Mouse (Mus musculus) midbrain, embryonic 14.5 days (tissue): Measurements from ENCODE around the gene Rmi1. TPM values are rescaled to one million over a fixed set of nuclear protein-coding genes. Genes with fewer than 3 reads are reported as not detected.
"Not testable (repeated sequence)": the region's sequence is repeated elsewhere in the genome, so short reads cannot be mapped to it uniquely, and the experiment has no call there.

Source experiments
- ATAC-seq: fragments of 200-750 bp; cut with Nextera tagmentation; 2 replicates; pipeline ENCODE4 v1.8.0; 2017; ENCODE audit warnings: moderate number of reproducible peaks, moderate library complexity; ENCODE audit not compliant: low FRiP score, low TSS enrichment
- DNase-seq: peaks from one replicate; pipeline ENCODE4 v3.0.0-alpha.2; 2015
- H3K27ac ChIP-seq: fragments of 300-500 bp; sonication (generic); replicated peaks from 2 replicates; pipeline ENCODE4 v1.5.1; 2014; ENCODE audit warnings: mild to moderate bottlenecking, low read depth, low read length, moderate library complexity
- H3K27me3 ChIP-seq: fragments of 300-500 bp; sonication (generic); 2 replicates; pipeline ENCODE4 v1.6.1; 2014; ENCODE audit warnings: low read length, control low read depth, mixed read lengths; ENCODE audit not compliant: control insufficient read depth, insufficient read depth
- H3K36me3 ChIP-seq: fragments of 300-500 bp; sonication (generic); 2 replicates; pipeline ENCODE4 v1.6.1; 2014; ENCODE audit warnings: low read length, control low read depth; ENCODE audit not compliant: control insufficient read depth, insufficient read depth
- H3K4me1 ChIP-seq: fragments of 300-500 bp; sonication (generic); 2 replicates; pipeline ENCODE4 v1.6.1; 2014; ENCODE audit warnings: mild to moderate bottlenecking, antibody characterized with exemption, low read length, control low read depth; ENCODE audit not compliant: control insufficient read depth, insufficient read depth
- H3K4me2 ChIP-seq: fragments of 300-500 bp; sonication (generic); 2 replicates; pipeline ENCODE4 v1.6.1; 2014; ENCODE audit warnings: mild to moderate bottlenecking, low read length, moderate library complexity
- H3K4me3 ChIP-seq: fragments of 300-500 bp; sonication (generic); replicated peaks from 2 replicates; pipeline ENCODE4 v1.5.1; 2014; ENCODE audit warnings: low read depth, low read length
- H3K9ac ChIP-seq: fragments of 300-500 bp; sonication (generic); replicated peaks from 2 replicates; pipeline ENCODE4 v1.6.1; 2014; ENCODE audit warnings: mild to moderate bottlenecking, low read length, moderate library complexity
- H3K9me3 ChIP-seq: fragments of 300-500 bp; sonication (generic); 2 replicates; pipeline ENCODE4 v1.6.1; 2016; ENCODE audit warnings: low read length, control low read depth, mixed read lengths; ENCODE audit not compliant: control insufficient read depth
- WGBS: fragments of 180-500 bp; shearing (Covaris S2); extraction: QIAGEN DNeasy Blood & Tissue Kit; methylation state at CpG from one replicate; pipeline ENCODE4 v1.1.7; 2014; 5-methylcytosine and 5-hydroxymethylcytosine counted together
- polyA plus RNA-seq: library from polyadenylated mRNA; unstranded; fragments of >200 nt; fragmentation: Nextera tagmentation; extraction: Ambion mirVana; gene quantifications from 2 replicates; pipeline ENCODE4 v1.2.1, GENCODE M21; 2014

Rmi1 gene
- polyA plus RNA-seq, 1 experiment from 2014 or later = 26.0 TPM

- no peak overlapping the region for H3K27ac ChIP-seq
- no peaks in the 10 kb centered on the region for H3K9me3 ChIP-seq
- no peaks in the 10 kb centered on the region for H3K4me1 ChIP-seq
- H3K4me3 ChIP-seq = no peak overlapping the region
- no peak overlapping the region for H3K9ac ChIP-seq
- ATAC-seq (no peak), DNase-seq (no peak)
- WGBS = 68% methylated on average over 7 of the region's 7 CpGs
- no peak overlapping the region for H3K4me2 ChIP-seq
- no peaks in the 10 kb centered on the region for H3K36me3 ChIP-seq
- no peaks in the 10 kb centered on the region for H3K27me3 ChIP-seq
Measured at GRCm38 (mm10) chr13:58443787-58444186, 41.7 kb downstream of the Rmi1 start.

GRCm38 (mm10) chr13:58446541-58446940 is 44.5 kb downstream of the Rmi1 start:
- Histone ChIP-seq H3K9me3 (no peaks in the 10 kb centered on the region), H3K27me3 (no peaks in the 10 kb centered on the region), H3K4me2 (no peak overlapping the region), H3K4me1 (0 out of 2 replicates have a peak, but pooled peaks cover 11% of the 10 kb centered on the region), H3K36me3 (no peaks in the 10 kb centered on the region), H3K4me3 (no peak overlapping the region), H3K9ac (no peak overlapping the region), H3K27ac (no peak overlapping the region)
- 76% methylated on average over 2 of the region's 2 CpGs for WGBS
- no peak for ATAC-seq
- DNase-seq = no peak

GRCm38 (mm10) chr13:58450459-58451182 is 48.6 kb downstream of the Rmi1 start:
- no peaks in the 10 kb centered on the region for H3K36me3 ChIP-seq
- peaks cover 29% of the 10 kb centered on the region for H3K27me3 ChIP-seq
- ATAC-seq (no peak), DNase-seq (peak; percentile 50)
- H3K4me2 ChIP-seq = 0 out of 2 replicates have a peak overlapping the region, but pooled peaks have one; percentile 11
- H3K9me3 ChIP-seq = no peaks in the 10 kb centered on the region
- no peak overlapping the region for H3K27ac ChIP-seq
- 31% methylated on average over 22 of the region's 22 CpGs for whole genome bisulfite sequencing
- H3K4me3 ChIP-seq = no peak overlapping the region
- 0 out of 2 replicates have a peak, but pooled peaks cover 15% of the 10 kb centered on the region for H3K4me1 ChIP-seq
- no peak overlapping the region for H3K9ac ChIP-seq

DNA sequence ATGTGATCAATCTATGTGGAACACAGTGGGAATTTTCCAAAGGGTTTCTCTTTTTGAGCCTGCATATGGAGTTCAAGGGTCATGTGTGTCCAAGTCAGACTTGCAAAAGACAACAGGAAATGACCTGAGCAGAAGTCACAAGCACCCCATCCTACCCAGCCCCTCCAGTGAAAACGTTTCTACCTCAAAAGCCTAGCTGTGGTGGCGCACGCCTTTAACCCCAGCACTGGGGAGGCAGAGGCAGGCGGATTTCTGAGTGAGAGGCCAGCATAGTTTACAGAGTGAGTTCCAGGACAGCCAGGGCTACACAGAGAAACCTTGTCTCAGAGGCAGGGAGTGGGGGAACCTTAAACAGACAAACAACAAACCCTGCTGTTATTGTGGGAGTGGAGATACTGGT is 50.2 kb downstream of the Rmi1 start:
- WGBS = 72% methylated on average over 4 of the region's 4 CpGs

GRCm38 (mm10) chr13:58452651-58453413 is 50.8 kb downstream of the Rmi1 start:
- H3K27me3 ChIP-seq = peaks cover 29% of the 10 kb centered on the region
- H3K4me2 ChIP-seq = peak overlapping the region; percentile 33
- DNase-seq (no peak), ATAC-seq (no peak)
- 0 out of 2 replicates have a peak, but pooled peaks cover 15% of the 10 kb centered on the region for H3K4me1 ChIP-seq
- no peaks in the 10 kb centered on the region for H3K36me3 ChIP-seq
- no peak overlapping the region for H3K4me3 ChIP-seq
- WGBS = 20% methylated on average over 32 of the region's 32 CpGs
- H3K27ac ChIP-seq = no peak overlapping the region
- no peak overlapping the region for H3K9ac ChIP-seq
- H3K9me3 ChIP-seq = no peaks in the 10 kb centered on the region

More for the DNA sequence above, 50.2 kb downstream of the Rmi1 start:
- H3K27ac ChIP-seq = no peak overlapping the region
- H3K27me3 ChIP-seq = peaks cover 29% of the 10 kb centered on the region
- 0 out of 2 replicates have a peak, but pooled peaks cover 15% of the 10 kb centered on the region for H3K4me1 ChIP-seq
- ATAC-seq (no peak), DNase-seq (no peak)
- H3K4me3 ChIP-seq = no peak overlapping the region
- H3K9ac ChIP-seq = no peak overlapping the region
- H3K4me2 ChIP-seq = no peak overlapping the region
- no peaks in the 10 kb centered on the region for H3K9me3 ChIP-seq
- H3K36me3 ChIP-seq = no peaks in the 10 kb centered on the region

DNA sequence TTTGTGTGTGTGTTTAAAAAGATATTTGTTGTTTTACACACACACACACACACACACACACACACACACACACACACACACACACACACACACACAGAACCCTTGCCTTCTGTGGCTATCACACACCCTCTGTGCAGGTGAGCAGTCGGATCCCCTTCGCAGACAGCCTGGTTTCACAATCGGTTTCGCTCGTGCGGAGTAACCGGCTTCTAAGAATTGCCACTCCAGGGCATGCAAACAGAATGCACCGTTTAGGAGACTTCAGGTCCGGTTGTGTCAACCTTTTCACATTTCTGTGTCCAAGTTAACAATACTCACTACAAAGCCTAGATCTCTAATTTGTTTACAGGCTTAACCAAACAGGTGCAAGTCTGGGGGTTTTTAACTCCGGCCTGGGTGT is 51.5 kb downstream of the Rmi1 start:
- DNase-seq (no peak), ATAC-seq (no peak)
- H3K4me3 ChIP-seq = no peak overlapping the region
- no peak overlapping the region for H3K27ac ChIP-seq
- H3K4me1 ChIP-seq = 0 out of 2 replicates have a peak, but pooled peaks cover 15% of the 10 kb centered on the region
- WGBS = 43% methylated on average over 10 of the region's 10 CpGs
- H3K27me3 ChIP-seq = peaks cover 29% of the 10 kb centered on the region
- H3K36me3 ChIP-seq = no peaks in the 10 kb centered on the region
- H3K9ac ChIP-seq = no peak overlapping the region
- H3K9me3 ChIP-seq = no peaks in the 10 kb centered on the region
- H3K4me2 ChIP-seq = no peak overlapping the region

DNA sequence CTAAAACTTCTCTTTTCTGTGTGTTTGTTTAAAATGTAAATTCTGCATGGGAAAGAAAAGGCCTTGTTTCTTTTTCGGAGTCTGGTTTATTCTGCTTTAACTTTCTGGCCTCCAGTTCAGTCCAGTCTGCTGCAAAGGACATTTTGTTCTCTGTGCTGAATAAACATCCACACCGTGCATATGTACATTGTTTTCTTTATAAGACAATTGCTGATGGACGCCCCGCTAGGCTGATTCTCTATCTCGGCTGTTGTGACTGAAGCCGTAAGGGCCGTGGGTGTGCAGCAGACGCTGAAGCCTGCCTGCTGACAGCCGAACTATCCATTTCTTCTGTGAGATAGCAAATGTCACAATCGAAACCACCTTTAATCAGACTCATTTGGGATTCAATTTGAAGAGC is 54.5 kb downstream of the Rmi1 start:
- no peak overlapping the region for H3K4me2 ChIP-seq
- no peak overlapping the region for H3K9ac ChIP-seq
- 53% methylated on average over 10 of the region's 10 CpGs for WGBS
- ATAC-seq (no peak), DNase-seq (no peak)
- 0 out of 2 replicates have a peak, but pooled peaks cover 4% of the 10 kb centered on the region for H3K4me1 ChIP-seq
- no peaks in the 10 kb centered on the region for H3K9me3 ChIP-seq
- no peak overlapping the region for H3K27ac ChIP-seq
- peaks cover 29% of the 10 kb centered on the region for H3K27me3 ChIP-seq
- no peaks in the 10 kb centered on the region for H3K36me3 ChIP-seq
- no peak overlapping the region for H3K4me3 ChIP-seq

GRCm38 (mm10) chr13:58458811-58459210 is 56.8 kb downstream of the Rmi1 start:
- H3K27me3 ChIP-seq, DNase-seq, ATAC-seq, H3K4me3 ChIP-seq, H3K36me3 ChIP-seq, H3K9me3 ChIP-seq, H3K9ac ChIP-seq, H3K4me2 ChIP-seq, H3K4me1 ChIP-seq, H3K27ac ChIP-seq: not testable (repeated sequence)
- 98% methylated on average over 5 of the region's 6 CpGs for WGBS
